Mouse (Mus musculus): ENCODE results near the gene Hmga2. TPM values are rescaled to one million over a fixed set of nuclear protein-coding genes. Genes with fewer than 3 reads are reported as not detected.

Hmga2 gene
- polyA plus RNA-seq, 1 experiment from 2014 or later = 160 TPM

- Histone ChIP-seq H3K9me3 (replicated peaks) (no peaks in the 10 kb centered on the region), H3K4me3 (no peak overlapping the region), H3K36me3 (peaks cover 68% of the 10 kb centered on the region), H3K4me1 (peaks cover 88% of the 10 kb centered on the region), H3K27ac (0 out of 2 replicates have a peak overlapping the region, but pooled peaks have one; percentile 7), H3K27me3 (ENCODE audit: low read depth, poor library complexity, severe bottlenecking) (no peaks in the 10 kb centered on the region)
- WGBS = 47% methylated on average over 17 of the region's 17 CpGs
- no peak for DNase-seq (ENCODE audit: low spot score)
Observed at GRCm38 (mm10) chr10:120397211-120397631, 79.0 kb downstream of the Hmga2 start.

GRCm38 (mm10) chr10:120395550-120395949 is 80.7 kb downstream of the Hmga2 start:
- H3K27me3 ChIP-seq (ENCODE audit: low read depth, poor library complexity, severe bottlenecking) = no peaks in the 10 kb centered on the region
- H3K36me3 ChIP-seq = peaks cover 61% of the 10 kb centered on the region
- 70% methylated on average over 6 of the region's 6 CpGs for WGBS
- no peak overlapping the region for H3K27ac ChIP-seq
- DNase-seq (ENCODE audit: low spot score) = no peak
- H3K9me3 ChIP-seq (replicated peaks) = no peaks in the 10 kb centered on the region
- H3K4me1 ChIP-seq = peaks cover 89% of the 10 kb centered on the region
- no peak overlapping the region for H3K4me3 ChIP-seq

DNA sequence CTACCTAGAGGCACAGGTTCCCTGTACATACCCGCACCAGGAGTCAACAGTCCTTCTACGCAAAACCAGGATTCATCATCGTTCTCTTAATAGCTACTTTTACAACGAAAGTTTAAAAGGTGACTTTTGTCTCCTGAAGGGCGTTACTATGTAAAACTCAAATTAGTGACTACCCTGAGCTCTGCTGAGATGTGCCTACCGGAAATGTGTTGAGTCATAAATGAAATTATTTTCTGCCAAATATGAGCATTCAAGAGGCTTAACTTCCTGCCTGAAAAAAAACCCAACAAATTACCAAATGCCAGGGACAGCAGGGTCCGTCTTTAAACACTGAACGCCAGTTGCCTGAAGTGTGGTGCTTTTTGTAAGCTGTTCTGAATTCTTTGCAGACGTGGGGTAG is 81.5 kb downstream of the Hmga2 start:
- H3K9me3 ChIP-seq (replicated peaks) = no peaks in the 10 kb centered on the region
- DNase-seq (ENCODE audit: low spot score) = no peak
- H3K27me3 ChIP-seq (ENCODE audit: low read depth, poor library complexity, severe bottlenecking) = no peaks in the 10 kb centered on the region
- no peak overlapping the region for H3K27ac ChIP-seq
- H3K4me1 ChIP-seq = peaks cover 89% of the 10 kb centered on the region
- WGBS = 87% methylated on average over 9 of the region's 9 CpGs
- peaks cover 65% of the 10 kb centered on the region for H3K36me3 ChIP-seq
- H3K4me3 ChIP-seq = no peak overlapping the region

GRCm38 (mm10) chr10:120391971-120392716 is 84.1 kb downstream of the Hmga2 start:
- Histone ChIP-seq H3K4me1 (peaks cover 87% of the 10 kb centered on the region), H3K9me3 (replicated peaks) (no peaks in the 10 kb centered on the region), H3K27me3 (ENCODE audit: low read depth, poor library complexity, severe bottlenecking) (no peaks in the 10 kb centered on the region), H3K4me3 (peak overlapping the region; percentile 25; the same call in 1 of the 2 replicates), H3K27ac (peak overlapping the region; percentile 83), H3K36me3 (peaks cover 51% of the 10 kb centered on the region)
- no peak for DNase-seq (ENCODE audit: low spot score)
- 25% methylated on average over 14 of the region's 14 CpGs for WGBS

GRCm38 (mm10) chr10:120390912-120391835 is 85.1 kb downstream of the Hmga2 start:
- peak overlapping the region; percentile 25 for H3K4me3 ChIP-seq
- H3K36me3 ChIP-seq = peaks cover 52% of the 10 kb centered on the region
- H3K27ac ChIP-seq = peak overlapping the region; percentile 83
- DNase-seq (ENCODE audit: low spot score) = no peak
- WGBS = 20% methylated on average over 28 of the region's 28 CpGs
- H3K27me3 ChIP-seq (ENCODE audit: low read depth, poor library complexity, severe bottlenecking) = no peaks in the 10 kb centered on the region
- peaks cover 91% of the 10 kb centered on the region for H3K4me1 ChIP-seq
- no peaks in the 10 kb centered on the region for H3K9me3 ChIP-seq (replicated peaks)

DNA sequence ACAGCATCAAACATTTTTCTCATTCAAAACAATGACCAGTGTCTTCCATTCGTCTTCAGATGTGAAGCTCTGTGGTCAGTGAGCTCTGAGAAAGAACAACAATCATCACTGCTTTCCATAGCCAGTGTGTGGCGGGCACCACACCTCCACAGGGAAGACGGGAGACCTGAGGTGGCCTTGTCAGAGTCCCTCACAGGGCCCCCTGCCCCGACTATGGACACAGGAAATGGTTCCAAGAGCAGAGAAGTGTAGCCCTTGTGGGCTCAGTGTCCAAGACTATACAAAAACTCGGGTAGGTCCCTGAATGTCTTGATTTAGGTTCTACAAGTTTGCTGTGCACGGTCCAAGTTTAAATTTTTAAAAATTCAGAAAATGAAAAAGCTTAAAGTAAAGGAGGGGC is 86.6 kb downstream of the Hmga2 start:
- H3K27ac ChIP-seq = no peak overlapping the region
- DNase-seq (ENCODE audit: low spot score) = no peak
- H3K27me3 ChIP-seq (ENCODE audit: low read depth, poor library complexity, severe bottlenecking) = no peaks in the 10 kb centered on the region
- H3K9me3 ChIP-seq (replicated peaks) = no peaks in the 10 kb centered on the region
- peaks cover 98% of the 10 kb centered on the region for H3K4me1 ChIP-seq
- H3K36me3 ChIP-seq = peaks cover 59% of the 10 kb centered on the region
- no peak overlapping the region for H3K4me3 ChIP-seq
- WGBS = 64% methylated on average over 6 of the region's 6 CpGs

DNA sequence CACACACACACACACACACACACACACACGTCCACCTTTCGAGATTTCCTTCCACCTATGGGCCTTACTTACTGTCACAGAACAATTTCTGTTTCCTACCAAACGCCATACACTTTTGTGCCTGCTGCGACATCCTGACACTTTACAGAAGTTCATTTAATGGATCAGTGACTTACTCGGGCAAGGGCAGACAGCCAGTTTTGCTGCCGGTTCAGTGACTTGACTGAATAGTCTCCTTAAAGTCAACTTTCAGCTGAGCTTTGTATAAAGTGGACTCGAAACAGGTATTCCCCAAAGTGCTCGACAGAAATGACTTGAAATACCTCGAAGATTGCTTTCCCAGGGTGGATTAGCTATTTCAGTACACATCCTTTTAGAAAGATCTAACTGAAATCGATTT is 87.3 kb downstream of the Hmga2 start:
- DNase-seq (ENCODE audit: low spot score) = no peak
- WGBS = 78% methylated on average over 10 of the region's 10 CpGs
- Histone ChIP-seq H3K27me3 (ENCODE audit: low read depth, poor library complexity, severe bottlenecking) (no peaks in the 10 kb centered on the region), H3K4me1 (peaks cover 98% of the 10 kb centered on the region), H3K4me3 (no peak overlapping the region), H3K36me3 (peaks cover 61% of the 10 kb centered on the region), H3K27ac (peak overlapping the region; percentile 20; the same call in 1 of the 2 replicates), H3K9me3 (replicated peaks) (no peaks in the 10 kb centered on the region)

- Histone ChIP-seq H3K9me3 (replicated peaks) (no peaks in the 10 kb centered on the region), H3K27me3 (ENCODE audit: low read depth, poor library complexity, severe bottlenecking) (no peaks in the 10 kb centered on the region), H3K4me1 (peaks cover 98% of the 10 kb centered on the region), H3K36me3 (peaks cover 63% of the 10 kb centered on the region), H3K4me3 (no peak overlapping the region), H3K27ac (peak overlapping the region; percentile 20)
- 57% methylated on average over 8 of the region's 8 CpGs for WGBS
- DNase-seq (ENCODE audit: low spot score) = no peak
Observed at GRCm38 (mm10) chr10:120388400-120388871, 87.8 kb downstream of the Hmga2 start.

GRCm38 (mm10) chr10:120387105-120387504 is 89.2 kb downstream of the Hmga2 start:
- Histone ChIP-seq H3K27ac (no peak overlapping the region), H3K9me3 (replicated peaks) (no peaks in the 10 kb centered on the region), H3K4me3 (no peak overlapping the region), H3K36me3 (peaks cover 63% of the 10 kb centered on the region), H3K27me3 (ENCODE audit: low read depth, poor library complexity, severe bottlenecking) (no peaks in the 10 kb centered on the region), H3K4me1 (peaks cover 89% of the 10 kb centered on the region)
- 76% methylated on average over 8 of the region's 8 CpGs for WGBS
- no peak for DNase-seq (ENCODE audit: low spot score)

DNA sequence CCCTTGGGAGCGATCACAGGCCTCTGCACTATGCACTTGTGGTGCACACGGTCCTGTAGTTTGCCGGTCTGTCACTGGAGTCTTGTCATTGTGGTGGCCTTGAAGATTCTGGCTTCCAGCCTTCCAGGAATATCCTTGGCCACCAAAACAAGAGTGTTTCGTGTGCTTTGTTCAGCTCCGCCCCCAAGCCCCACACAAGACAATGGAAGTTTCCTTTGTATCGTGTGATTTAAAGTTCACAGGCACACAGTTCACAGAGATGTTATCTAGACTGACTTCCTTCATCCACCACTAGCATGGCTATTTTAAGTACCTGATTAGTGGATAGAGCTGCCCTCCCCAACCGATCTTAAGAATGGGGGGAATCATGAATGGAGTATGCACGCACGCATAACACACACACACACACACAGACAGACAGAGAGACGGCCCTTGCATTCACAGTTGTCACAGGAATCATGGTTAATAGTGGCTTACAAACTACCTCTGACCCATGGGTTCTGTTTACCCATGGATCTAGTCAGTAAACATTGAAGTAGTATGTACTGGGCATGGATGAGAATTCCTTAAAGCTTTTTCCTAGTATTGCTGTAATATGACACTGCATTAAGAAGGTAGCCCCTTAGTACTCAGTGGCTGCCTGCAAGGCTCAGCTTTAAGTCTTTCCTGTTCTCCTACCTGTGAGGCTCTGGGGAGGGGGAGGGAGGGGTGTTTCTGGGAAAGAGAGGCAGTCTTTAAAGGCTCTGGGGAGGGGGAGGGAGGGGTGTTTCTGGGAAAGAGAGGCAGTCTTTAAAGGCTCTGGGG is 91.3 kb downstream of the Hmga2 start:
- no peak for DNase-seq (ENCODE audit: low spot score)
- H3K27ac ChIP-seq = peak overlapping the region; percentile 11; the same call in 1 of the 2 replicates
- H3K36me3 ChIP-seq = peaks cover 71% of the 10 kb centered on the region
- no peak overlapping the region for H3K4me3 ChIP-seq
- no peaks in the 10 kb centered on the region for H3K9me3 ChIP-seq (replicated peaks)
- WGBS = 74% methylated on average over 10 of the region's 10 CpGs
- peaks cover 68% of the 10 kb centered on the region for H3K4me1 ChIP-seq
- no peaks in the 10 kb centered on the region for H3K27me3 ChIP-seq (ENCODE audit: low read depth, poor library complexity, severe bottlenecking)

- WGBS = 87% methylated on average over 7 of the region's 7 CpGs
- H3K4me3 ChIP-seq = no peak overlapping the region
- peaks cover 63% of the 10 kb centered on the region for H3K4me1 ChIP-seq
- no peak for DNase-seq (ENCODE audit: low spot score)
- no peaks in the 10 kb centered on the region for H3K27me3 ChIP-seq (ENCODE audit: low read depth, poor library complexity, severe bottlenecking)
- no peaks in the 10 kb centered on the region for H3K9me3 ChIP-seq (replicated peaks)
- H3K27ac ChIP-seq = no peak overlapping the region
- H3K36me3 ChIP-seq = peaks cover 76% of the 10 kb centered on the region
Observed at GRCm38 (mm10) chr10:120384040-120384439, 92.2 kb downstream of the Hmga2 start.

DNA sequence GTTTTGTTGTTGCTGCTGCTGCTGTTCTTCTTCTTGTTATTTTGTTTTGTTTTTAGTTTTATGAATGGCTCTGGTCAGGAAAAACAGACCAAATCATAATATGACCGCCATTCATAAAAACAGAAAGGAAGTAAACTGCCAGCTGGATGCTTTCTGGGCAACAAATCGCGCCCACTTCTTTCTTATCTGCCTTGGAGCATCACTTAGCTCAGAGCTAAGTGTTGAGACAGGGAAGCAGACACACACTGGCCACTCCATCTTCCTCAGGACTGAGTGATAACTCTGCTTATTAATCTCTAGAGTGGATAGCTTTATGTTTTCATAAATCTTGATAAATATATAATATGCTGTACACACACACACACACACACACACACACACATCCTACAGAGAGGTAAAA is 98.5 kb downstream of the Hmga2 start:
- no peaks in the 10 kb centered on the region for H3K27me3 ChIP-seq (ENCODE audit: low read depth, poor library complexity, severe bottlenecking)
- no peak for DNase-seq (ENCODE audit: low spot score)
- WGBS = 95% methylated on average over 3 of the region's 3 CpGs
- peaks cover 41% of the 10 kb centered on the region for H3K4me1 ChIP-seq
- H3K27ac ChIP-seq = no peak overlapping the region
- H3K36me3 ChIP-seq = peaks cover 84% of the 10 kb centered on the region
- no peak overlapping the region for H3K4me3 ChIP-seq
- no peaks in the 10 kb centered on the region for H3K9me3 ChIP-seq (replicated peaks)

Data from limb, embryonic 10.5 days (tissue).